Mouse (Mus musculus): ENCODE measurements around the gene Mboat2. TPM values are rescaled to one million over a fixed set of nuclear protein-coding genes. Genes with fewer than 3 reads are reported as not detected.

Mboat2 gene
- polyA plus RNA-seq, 1 experiment: 6.2 TPM

DNA sequence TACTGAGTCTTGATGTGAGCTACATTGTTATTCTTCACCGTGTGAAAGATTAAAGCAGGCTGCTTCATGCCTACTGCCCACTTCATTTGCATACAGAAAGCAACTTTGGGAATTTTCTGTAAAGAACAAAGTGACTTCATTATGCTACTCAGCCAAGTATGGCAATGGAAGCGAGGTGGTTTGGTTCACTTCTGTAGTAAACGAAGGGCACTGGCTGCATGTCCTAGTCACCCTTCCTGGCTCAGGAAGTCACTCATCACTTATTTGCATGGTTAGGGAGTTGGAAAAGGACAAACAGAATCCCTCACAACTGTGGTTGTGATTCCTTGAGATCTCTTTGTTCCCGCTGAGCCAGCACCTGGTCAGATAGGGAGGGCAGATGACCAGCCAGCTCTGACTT is 66.7 kb downstream of the Mboat2 start:
- TF ChIP-seq CTCF (conservative IDR thresholded peaks at IDR 0.05; ENCODE audit: insufficient read depth, insufficient read length, low read depth, low read length) (no peak), POLR2A (IDR thresholded peaks at IDR 0.05; ENCODE audit: low read depth, low read length) (no peak)
- H3K4me3 ChIP-seq (ENCODE audit: insufficient read depth, low read depth, low read length): no peak overlapping the region
- peak; percentile 25 for DNase-seq
- WGBS: 43% methylated on average over 4 of the region's 4 CpGs
- H3K4me1 ChIP-seq (ENCODE audit: control insufficient read depth, insufficient read depth, low read length): peaks cover 22% of the 10 kb centered on the region
- no peaks in the 10 kb centered on the region for H3K27me3 ChIP-seq (replicated peaks; ENCODE audit: control insufficient read depth, insufficient read depth, low read length)
- H3K27ac ChIP-seq (ENCODE audit: insufficient read depth, low read depth, low read length): peak overlapping the region; percentile 45
- H3K36me3 ChIP-seq (ENCODE audit: control insufficient read depth, insufficient read depth, low read length): no peaks in the 10 kb centered on the region

DNA sequence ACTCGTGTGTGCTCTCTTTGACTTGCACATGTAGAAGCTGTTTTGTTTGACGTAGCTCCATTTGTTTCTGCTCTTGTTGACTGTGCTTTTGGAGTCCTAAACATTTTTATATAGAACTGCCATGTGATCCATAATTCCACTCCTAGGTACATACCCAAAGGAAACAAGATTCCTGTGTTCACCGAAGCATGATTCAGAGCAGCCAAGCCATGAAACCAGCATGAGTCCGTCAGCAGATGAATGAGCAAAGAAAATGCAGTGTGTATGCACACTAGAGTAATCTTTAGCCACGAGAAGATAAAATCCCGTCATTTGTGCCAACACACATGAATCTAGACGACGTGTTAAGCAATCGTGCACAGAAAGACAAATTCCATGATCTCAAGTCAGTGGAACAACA is 67.5 kb downstream of the Mboat2 start:
- no peak overlapping the region for H3K4me3 ChIP-seq (ENCODE audit: insufficient read depth, low read depth, low read length)
- peak; percentile 65 for DNase-seq
- TF ChIP-seq POLR2A (IDR thresholded peaks at IDR 0.05; ENCODE audit: low read depth, low read length) (no peak), CTCF (conservative IDR thresholded peaks at IDR 0.05; ENCODE audit: insufficient read depth, insufficient read length, low read depth, low read length) (no peak)
- H3K27ac ChIP-seq (ENCODE audit: insufficient read depth, low read depth, low read length): peak overlapping the region; percentile 45
- H3K36me3 ChIP-seq (ENCODE audit: control insufficient read depth, insufficient read depth, low read length): no peaks in the 10 kb centered on the region
- H3K4me1 ChIP-seq (ENCODE audit: control insufficient read depth, insufficient read depth, low read length): peaks cover 22% of the 10 kb centered on the region
- H3K27me3 ChIP-seq (replicated peaks; ENCODE audit: control insufficient read depth, insufficient read depth, low read length): no peaks in the 10 kb centered on the region
- 31% methylated on average over 9 of the region's 9 CpGs for WGBS

DNA sequence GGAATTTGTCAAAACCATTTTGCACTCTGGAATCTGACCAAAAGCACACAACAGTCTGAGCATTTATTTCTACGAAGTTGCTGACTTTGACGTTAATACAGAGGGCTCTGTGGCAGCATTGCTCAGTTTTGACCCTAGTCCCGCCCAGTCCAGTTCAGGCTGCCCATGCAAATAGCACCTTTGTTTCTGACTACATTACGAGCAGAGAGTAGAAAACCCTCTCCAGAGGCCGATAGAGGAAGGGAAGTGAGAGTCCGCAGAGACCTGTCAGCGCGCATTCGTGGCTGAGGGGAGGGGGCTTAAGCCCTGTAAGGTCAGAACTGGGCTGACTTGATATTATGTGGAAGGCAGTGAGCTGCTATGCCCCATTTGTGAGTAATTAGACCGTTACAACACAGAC is 69.0 kb downstream of the Mboat2 start:
- no peaks in the 10 kb centered on the region for H3K36me3 ChIP-seq (ENCODE audit: control insufficient read depth, insufficient read depth, low read length)
- WGBS: 34% methylated on average over 10 of the region's 10 CpGs
- H3K4me3 ChIP-seq (ENCODE audit: insufficient read depth, low read depth, low read length): no peak overlapping the region
- DNase-seq: peak; percentile 81
- TF ChIP-seq POLR2A (IDR thresholded peaks at IDR 0.05; ENCODE audit: low read depth, low read length) (no peak), CTCF (conservative IDR thresholded peaks at IDR 0.05; ENCODE audit: insufficient read depth, insufficient read length, low read depth, low read length) (no peak)
- no peaks in the 10 kb centered on the region for H3K27me3 ChIP-seq (replicated peaks; ENCODE audit: control insufficient read depth, insufficient read depth, low read length)
- peak overlapping the region; percentile 73; the same call in 1 of the 2 replicates for H3K27ac ChIP-seq (ENCODE audit: insufficient read depth, low read depth, low read length)
- peaks cover 15% of the 10 kb centered on the region for H3K4me1 ChIP-seq (ENCODE audit: control insufficient read depth, insufficient read depth, low read length)

DNA sequence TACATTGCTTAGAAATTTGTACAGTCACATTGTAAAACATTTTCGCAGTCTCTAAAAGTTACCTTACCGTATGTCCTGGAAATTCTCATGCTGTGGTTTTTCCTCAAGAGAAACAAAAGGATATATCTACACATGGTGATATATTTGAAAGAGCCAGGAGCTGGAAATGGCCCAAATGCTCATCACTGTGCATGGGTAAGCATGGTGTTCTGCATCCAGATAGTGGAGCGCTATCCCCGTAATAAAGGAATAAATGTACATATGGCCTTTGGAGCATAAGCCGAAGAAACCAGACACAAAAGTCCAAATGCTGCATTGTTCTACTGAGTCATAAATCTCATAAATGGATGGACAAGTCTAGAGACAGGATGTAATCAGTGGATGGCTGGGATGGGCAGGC is 72.1 kb downstream of the Mboat2 start:
- 95% methylated on average over 5 of the region's 5 CpGs for WGBS
- H3K27me3 ChIP-seq (replicated peaks; ENCODE audit: control insufficient read depth, insufficient read depth, low read length): no peaks in the 10 kb centered on the region
- no peak overlapping the region for H3K27ac ChIP-seq (ENCODE audit: insufficient read depth, low read depth, low read length)
- no peaks in the 10 kb centered on the region for H3K36me3 ChIP-seq (ENCODE audit: control insufficient read depth, insufficient read depth, low read length)
- TF ChIP-seq CTCF (conservative IDR thresholded peaks at IDR 0.05; ENCODE audit: insufficient read depth, insufficient read length, low read depth, low read length) (no peak), POLR2A (IDR thresholded peaks at IDR 0.05; ENCODE audit: low read depth, low read length) (no peak)
- H3K4me1 ChIP-seq (ENCODE audit: control insufficient read depth, insufficient read depth, low read length): peaks cover 10% of the 10 kb centered on the region
- no peak overlapping the region for H3K4me3 ChIP-seq (ENCODE audit: insufficient read depth, low read depth, low read length)
- DNase-seq: no peak

DNA sequence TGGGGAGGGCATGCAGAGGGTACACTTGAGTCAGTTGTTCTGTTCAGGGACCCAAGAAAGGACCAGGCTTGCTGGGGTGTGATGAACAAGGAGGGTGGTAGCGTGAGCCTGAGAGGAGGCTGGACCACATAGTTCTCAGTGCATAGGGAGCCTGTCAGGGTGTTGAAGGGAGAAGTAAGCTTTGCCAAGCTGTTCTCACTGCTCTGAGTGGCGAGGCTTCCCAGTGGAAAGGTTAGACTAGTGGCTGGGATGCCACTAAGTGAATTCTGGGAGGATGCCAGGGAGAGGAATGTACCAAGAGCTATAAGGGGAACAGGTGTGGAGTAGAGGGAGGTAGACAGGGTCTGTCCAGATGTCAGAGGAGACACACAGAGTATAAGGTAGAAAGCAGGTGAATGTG is 77.2 kb downstream of the Mboat2 start:
- TF ChIP-seq CTCF (conservative IDR thresholded peaks at IDR 0.05; ENCODE audit: insufficient read depth, insufficient read length, low read depth, low read length) (no peak), POLR2A (IDR thresholded peaks at IDR 0.05; ENCODE audit: low read depth, low read length) (no peak)
- Histone ChIP-seq H3K27me3 (replicated peaks; ENCODE audit: control insufficient read depth, insufficient read depth, low read length) (no peaks in the 10 kb centered on the region), H3K36me3 (ENCODE audit: control insufficient read depth, insufficient read depth, low read length) (no peaks in the 10 kb centered on the region), H3K4me3 (ENCODE audit: insufficient read depth, low read depth, low read length) (no peak overlapping the region), H3K4me1 (ENCODE audit: control insufficient read depth, insufficient read depth, low read length) (no peaks in the 10 kb centered on the region; the same call in 1 of the 2 replicates), H3K27ac (ENCODE audit: insufficient read depth, low read depth, low read length) (no peak overlapping the region)
- 88% methylated on average over 2 of the region's 2 CpGs for WGBS
- DNase-seq: no peak

DNA sequence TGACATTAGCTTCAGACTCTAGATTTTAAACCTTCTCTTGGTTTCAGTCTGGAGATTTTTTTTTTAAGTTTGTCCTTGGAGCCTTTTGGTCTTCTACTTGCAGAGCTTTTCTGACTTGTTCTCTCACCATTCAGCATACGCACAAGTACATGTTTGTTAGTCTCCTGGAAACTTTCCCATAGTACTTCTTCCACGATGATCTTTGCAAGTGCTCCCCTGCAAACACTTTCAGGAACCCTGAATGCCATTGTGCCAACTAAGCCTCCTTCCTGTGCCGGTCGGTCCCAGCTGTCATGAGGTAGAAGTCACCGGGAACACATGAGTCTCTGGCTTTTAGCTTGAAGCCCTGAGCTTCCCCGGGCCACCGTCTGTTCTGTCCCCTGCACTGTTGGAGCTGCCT is 79.0 kb downstream of the Mboat2 start:
- no peak for TF ChIP-seq CTCF (conservative IDR thresholded peaks at IDR 0.05; ENCODE audit: insufficient read depth, insufficient read length, low read depth, low read length)
- TF ChIP-seq POLR2A (IDR thresholded peaks at IDR 0.05; ENCODE audit: low read depth, low read length): no peak
- Histone ChIP-seq H3K4me3 (ENCODE audit: insufficient read depth, low read depth, low read length) (no peak overlapping the region), H3K27me3 (replicated peaks; ENCODE audit: control insufficient read depth, insufficient read depth, low read length) (no peaks in the 10 kb centered on the region), H3K27ac (ENCODE audit: insufficient read depth, low read depth, low read length) (no peak overlapping the region), H3K36me3 (ENCODE audit: control insufficient read depth, insufficient read depth, low read length) (no peaks in the 10 kb centered on the region), H3K4me1 (ENCODE audit: control insufficient read depth, insufficient read depth, low read length) (no peaks in the 10 kb centered on the region; the same call in 1 of the 2 replicates)
- no peak for DNase-seq
- WGBS: 78% methylated on average over 7 of the region's 7 CpGs

DNA sequence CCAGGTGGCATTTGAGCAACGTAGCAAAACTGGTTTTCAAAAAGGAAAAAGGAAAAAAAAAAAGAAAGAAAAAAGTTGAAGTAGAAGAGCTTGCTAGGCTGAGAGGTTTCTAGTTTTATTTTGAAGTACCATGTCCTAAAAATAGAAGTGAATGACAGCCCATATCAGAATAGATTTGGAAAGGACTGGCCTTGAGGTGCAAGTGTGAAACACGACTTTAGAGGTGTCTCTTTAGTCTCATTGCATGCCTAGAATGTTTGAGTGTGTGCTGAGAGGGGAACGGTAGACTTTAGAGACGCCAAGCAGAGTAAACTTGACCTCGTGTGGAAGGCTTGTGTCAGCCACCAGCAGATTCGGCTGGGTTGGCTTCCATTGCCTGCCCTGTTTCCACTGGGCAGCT is 81.5 kb downstream of the Mboat2 start:
- Histone ChIP-seq H3K27ac (ENCODE audit: insufficient read depth, low read depth, low read length) (no peak overlapping the region), H3K4me1 (ENCODE audit: control insufficient read depth, insufficient read depth, low read length) (no peaks in the 10 kb centered on the region; the same call in 1 of the 2 replicates), H3K36me3 (ENCODE audit: control insufficient read depth, insufficient read depth, low read length) (no peaks in the 10 kb centered on the region), H3K4me3 (ENCODE audit: insufficient read depth, low read depth, low read length) (no peak overlapping the region), H3K27me3 (replicated peaks; ENCODE audit: control insufficient read depth, insufficient read depth, low read length) (no peaks in the 10 kb centered on the region)
- no peak for DNase-seq
- TF ChIP-seq CTCF (conservative IDR thresholded peaks at IDR 0.05; ENCODE audit: insufficient read depth, insufficient read length, low read depth, low read length): no peak
- no peak for TF ChIP-seq POLR2A (IDR thresholded peaks at IDR 0.05; ENCODE audit: low read depth, low read length)
- 61% methylated on average over 6 of the region's 6 CpGs for WGBS

All from kidney, adult 2 months (tissue).